Mouse (Mus musculus) right cerebral cortex, postnatal 25 days (tissue): ENCODE measurements at regions not wholly inside any gene's neighbourhood (a gene's known extent, or its start where the extent isn't known, plus 50 kb on each side); places are given as distances from the start of the nearest gene placed in this dataset.

Experiments
- DNase-seq: peaks from one replicate; pipeline ENCODE4 v3.0.0; 2022

GRCm38 (mm10) chr16:74739194-74740135 is 327.8 kb upstream of the Robo2 start:
- no peak for DNase-seq

- DNase-seq: no peak
Observed at GRCm38 (mm10) chr16:74732940-74733776, 321.5 kb upstream of the Robo2 start.

GRCm38 (mm10) chr16:74730169-74730794 is 318.7 kb upstream of the Robo2 start:
- DNase-seq: no peak

GRCm38 (mm10) chr16:74723217-74723616 is 311.6 kb upstream of the Robo2 start:
- DNase-seq: no peak

GRCm38 (mm10) chr16:74718154-74718553 is 306.5 kb upstream of the Robo2 start:
- no peak for DNase-seq

GRCm38 (mm10) chr16:74717622-74718021 is 306.0 kb upstream of the Robo2 start:
- no peak for DNase-seq

GRCm38 (mm10) chr16:74714950-74715349 is 303.3 kb upstream of the Robo2 start:
- DNase-seq: no peak

GRCm38 (mm10) chr16:74712515-74712914 is 300.9 kb upstream of the Robo2 start:
- no peak for DNase-seq

GRCm38 (mm10) chr16:74702067-74702466 is 290.4 kb upstream of the Robo2 start:
- DNase-seq: no peak

- DNase-seq: no peak
Observed at GRCm38 (mm10) chr16:74683371-74683770, 271.7 kb upstream of the Robo2 start.

- no peak for DNase-seq
Observed at GRCm38 (mm10) chr16:74675586-74675985, 264.0 kb upstream of the Robo2 start.

GRCm38 (mm10) chr16:74671466-74671865 is 259.8 kb upstream of the Robo2 start:
- DNase-seq: no peak

- DNase-seq: no peak
Observed at GRCm38 (mm10) chr16:74664337-74664736, 252.7 kb upstream of the Robo2 start.

- no peak for DNase-seq
Observed at GRCm38 (mm10) chr16:74651244-74651643, 239.6 kb upstream of the Robo2 start.

GRCm38 (mm10) chr16:74649207-74649606 is 237.6 kb upstream of the Robo2 start:
- DNase-seq: no peak

- DNase-seq: no peak
Observed at GRCm38 (mm10) chr16:74648384-74648783, 236.8 kb upstream of the Robo2 start.

- DNase-seq: no peak
Observed at GRCm38 (mm10) chr16:74644750-74645366, 233.2 kb upstream of the Robo2 start.

- no peak for DNase-seq
Observed at GRCm38 (mm10) chr16:74639805-74640204, 228.2 kb upstream of the Robo2 start.

GRCm38 (mm10) chr16:74637638-74638037 is 226.0 kb upstream of the Robo2 start:
- no peak for DNase-seq

GRCm38 (mm10) chr16:74625783-74626182 is 214.2 kb upstream of the Robo2 start:
- no peak for DNase-seq

- DNase-seq: no peak
Observed at GRCm38 (mm10) chr16:74612072-74612471, 200.4 kb upstream of the Robo2 start.

GRCm38 (mm10) chr16:74609564-74609963 is 197.9 kb upstream of the Robo2 start:
- no peak for DNase-seq

GRCm38 (mm10) chr16:74598361-74598760 is 186.7 kb upstream of the Robo2 start:
- DNase-seq: no peak
